8 mouse cellular contexts compared by ENCODE assay signal in genomic region chr7:27228281-27228821, GRCm38 (mm10). TPM values are rescaled to one million over a fixed set of nuclear protein-coding genes. Genes with fewer than 3 reads are reported as not detected.
DNase-seq lines count a peak whose midpoint lies in the region; ATAC-seq and TF ChIP-seq lines count a peak whose summit lies in the region.

Itpkc (minus strand) TSS chr7:27228661.

- WGBS in kidney, embryonic 14.5 days, result under 1% methylated on average over 38 of the region's 49 CpGs
- under 1% methylated on average over 49 of the region's 49 CpGs for WGBS in limb, embryonic 15.5 days

- H3K36me3 ChIP-seq in kidney, embryonic 14.5 days (ENCODE audit: control insufficient read depth, insufficient read depth, low read length), result no peaks in the 10 kb centered on the region; the same call in 1 of the 2 replicates
- no peaks in the 10 kb centered on the region for H3K36me3 ChIP-seq in limb, embryonic 15.5 days

- no peaks in the 10 kb centered on the region for H3K27me3 ChIP-seq in kidney, embryonic 14.5 days (ENCODE audit: control insufficient read depth, insufficient read depth, low read length)
- no peaks in the 10 kb centered on the region for H3K27me3 ChIP-seq in limb, embryonic 15.5 days

- no peak for TF ChIP-seq CTCF in bone marrow macrophage, adult 2 months (IDR thresholded peaks at IDR 0.05; ENCODE audit: low read depth, low read length)
- no peak for TF ChIP-seq CTCF in embryonic fibroblast, embryonic 13.5 days (IDR thresholded peaks at IDR 0.05; ENCODE audit: borderline replicate concordance, insufficient read depth, low read length)

- peak; percentile 96 for DNase-seq in A20 (ENCODE audit: low read depth, low spot score)
- DNase-seq in heart, adult 9 months (ENCODE audit: low spot score in 2 of 2), result peak; percentile 91 to 93
- peak; percentile 84 to 89 for DNase-seq in monocyte, adult 2 months (ENCODE audit: low read depth in 1 of 2, low spot score in 2 of 2)
- peak; percentile 89 to 92 for DNase-seq in spleen, postnatal 36 days (ENCODE audit: low spot score in 2 of 2)

- H3K27ac ChIP-seq in bone marrow macrophage, adult 2 months (ENCODE audit: insufficient read depth, low read depth, low read length), result peak within 1 kb of the TSS; percentile 62
- peak within 1 kb of the TSS; percentile 84 for H3K27ac ChIP-seq in embryonic fibroblast, embryonic 13.5 days (ENCODE audit: insufficient read depth, low read length)
- peak within 1 kb of the TSS; percentile 88 for H3K27ac ChIP-seq in kidney, embryonic 14.5 days (ENCODE audit: low read depth, low read length)
- H3K27ac ChIP-seq in limb, embryonic 15.5 days, result peak within 1 kb of the TSS; percentile 94

- H3K4me2 ChIP-seq in kidney, embryonic 14.5 days (replicated peaks; ENCODE audit: low read depth, low read length), result peak within 1 kb of the TSS; percentile 89
- peak within 1 kb of the TSS; percentile 62 for H3K4me2 ChIP-seq in limb, embryonic 15.5 days

- TF ChIP-seq POLR2A in bone marrow macrophage, adult 2 months (IDR thresholded peaks at IDR 0.05; ENCODE audit: borderline replicate concordance, low read depth, low read length), result no peak
- peak; percentile 98 for TF ChIP-seq POLR2A in embryonic fibroblast, embryonic 13.5 days (IDR thresholded peaks at IDR 0.05; ENCODE audit: low read depth, low read length)

- H3K4me3 ChIP-seq in bone marrow macrophage, adult 2 months (ENCODE audit: insufficient read depth, low read length), result peak within 1 kb of the TSS; percentile 94
- H3K4me3 ChIP-seq in embryonic fibroblast, embryonic 13.5 days (ENCODE audit: insufficient read depth, low read length), result peak within 1 kb of the TSS; percentile 64
- H3K4me3 ChIP-seq in kidney, embryonic 14.5 days (ENCODE audit: low read length), result peak within 1 kb of the TSS; percentile 91
- H3K4me3 ChIP-seq in limb, embryonic 15.5 days, result peak within 1 kb of the TSS; percentile 96

- peak; percentile 83 for ATAC-seq in kidney, embryonic 14.5 days (ENCODE audit: low FRiP score, low TSS enrichment)
- peak; percentile 82 for ATAC-seq in limb, embryonic 15.5 days (ENCODE audit: insufficient number of reproducible peaks, low FRiP score, low TSS enrichment, low read depth)

- H3K4me1 ChIP-seq in bone marrow macrophage, adult 2 months (ENCODE audit: control insufficient read depth, insufficient read depth, low read length), result peaks cover 42% of the 10 kb centered on the region
- peaks cover 18% of the 10 kb centered on the region for H3K4me1 ChIP-seq in embryonic fibroblast, embryonic 13.5 days (ENCODE audit: control insufficient read depth, insufficient read depth, low read length)
- peaks cover 36% of the 10 kb centered on the region for H3K4me1 ChIP-seq in kidney, embryonic 14.5 days (ENCODE audit: control insufficient read depth, insufficient read depth, low read length)
- H3K4me1 ChIP-seq in limb, embryonic 15.5 days, result peaks cover 59% of the 10 kb centered on the region

- H3K9ac ChIP-seq in kidney, embryonic 14.5 days (ENCODE audit: low read depth, low read length), result peak within 1 kb of the TSS; percentile 81
- peak within 1 kb of the TSS; percentile 81 for H3K9ac ChIP-seq in limb, embryonic 15.5 days

- no peaks in the 10 kb centered on the region for H3K9me3 ChIP-seq in kidney, embryonic 14.5 days (ENCODE audit: control insufficient read depth, low read length)
- no peaks in the 10 kb centered on the region for H3K9me3 ChIP-seq in limb, embryonic 15.5 days

RNA-seq across cellular contexts. Expression of gene Itpkc, which starts in this region (rescaled TPM):
- 6.1 and 7.1 TPM in 2 replicates for polyA plus RNA-seq in bone marrow macrophage, adult 2 months (2012; ENCODE audit: insufficient read depth, insufficient read length, missing spikeins)
- polyA plus RNA-seq in embryonic fibroblast, embryonic 13.5 days (2011; ENCODE audit: insufficient read length, low read depth, missing spikeins), result 8.3 and 8.7 TPM in 2 replicates
- 4.2 and 5.2 TPM in 2 replicates for polyA plus RNA-seq in kidney, embryonic 14.5 days (2014; fragmentation: Nextera tagmentation; extraction: Ambion mirVana)
- polyA plus RNA-seq in limb, embryonic 15.5 days (2015; fragmentation: Nextera tagmentation; extraction: Ambion mirVana), result 11.6 and 12.1 TPM in 2 replicates

Comparison
In these comparisons a context has a peak if more than half of its experiments do, and no peak if none do; other contexts are left out.
1. Peak in every context shown above with its lines: DNase-seq, ATAC-seq, H3K4me3 ChIP-seq and H3K27ac ChIP-seq.